Mouse (Mus musculus): ENCODE measurements around the gene Foxf2. TPM values are rescaled to one million over a fixed set of nuclear protein-coding genes. Genes with fewer than 3 reads are reported as not detected.
A peak's percentile ranks its signal among the peaks of the same experiment; 100 is the strongest.

Foxf2 gene
- total RNA-seq, 2 experiments from 2014 or later: not detected

GRCm38 (mm10) chr13:31626183-31626801 is 676 bp downstream of the Foxf2 start:
- DNase-seq: no peak

GRCm38 (mm10) chr13:31626991-31627625 is 1.5 kb downstream of the Foxf2 start:
- DNase-seq: no peak

- no peak for DNase-seq
Observed at GRCm38 (mm10) chr13:31627864-31628690, 2.5 kb downstream of the Foxf2 start.

- DNase-seq: no peak
Observed at GRCm38 (mm10) chr13:31628691-31629180, 3.1 kb downstream of the Foxf2 start.

- no peak for DNase-seq
Observed at GRCm38 (mm10) chr13:31629321-31629851, 3.8 kb downstream of the Foxf2 start.

- no peak for DNase-seq
Observed at GRCm38 (mm10) chr13:31630051-31630450, 4.4 kb downstream of the Foxf2 start.

- no peak for DNase-seq
Observed at GRCm38 (mm10) chr13:31630551-31630950, 4.9 kb downstream of the Foxf2 start.

- no peak for DNase-seq
Observed at GRCm38 (mm10) chr13:31631291-31631690, 5.7 kb downstream of the Foxf2 start.

- peak; percentile 14 for DNase-seq
Observed at GRCm38 (mm10) chr13:31632450-31632849, 6.8 kb downstream of the Foxf2 start.

- no peak for DNase-seq
Observed at GRCm38 (mm10) chr13:31633259-31633658, 7.6 kb downstream of the Foxf2 start.

- no peak for DNase-seq
Observed at GRCm38 (mm10) chr13:31635546-31635945, 9.9 kb downstream of the Foxf2 start.

- no peak for DNase-seq
Observed at GRCm38 (mm10) chr13:31641517-31641916, 15.9 kb downstream of the Foxf2 start.

GRCm38 (mm10) chr13:31652131-31652745 is 26.6 kb downstream of the Foxf2 start:
- no peak for DNase-seq

- DNase-seq: no peak
Observed at GRCm38 (mm10) chr13:31656249-31656648, 30.6 kb downstream of the Foxf2 start.

GRCm38 (mm10) chr13:31658212-31658611 is 32.6 kb downstream of the Foxf2 start:
- DNase-seq: no peak

- no peak for DNase-seq
Observed at GRCm38 (mm10) chr13:31658963-31659362, 33.3 kb downstream of the Foxf2 start.

- DNase-seq: no peak
Observed at GRCm38 (mm10) chr13:31661211-31661610, 35.6 kb downstream of the Foxf2 start.

GRCm38 (mm10) chr13:31665376-31665775 is 39.8 kb downstream of the Foxf2 start:
- no peak for DNase-seq

- DNase-seq: no peak
Observed at GRCm38 (mm10) chr13:31667919-31668524, 42.4 kb downstream of the Foxf2 start.

- DNase-seq: no peak
Observed at GRCm38 (mm10) chr13:31672093-31672492, 46.5 kb downstream of the Foxf2 start.

Data from gastrocnemius, postnatal 25 days (tissue).